Mouse (Mus musculus): Measurements from ENCODE around the gene Crk.

- TF ChIP-seq CTCF (IDR thresholded peaks at IDR 0.05; ENCODE audit: low read depth, low read length): no peak
- TF ChIP-seq POLR2A (IDR thresholded peaks at IDR 0.05; ENCODE audit: insufficient read depth, low read length): no peak
Observed at GRCm38 (mm10) chr11:75716661-75717325, 37.7 kb downstream of the Crk start.
